Mouse (Mus musculus): ENCODE results near the gene Dbp. TPM values are rescaled to one million over a fixed set of nuclear protein-coding genes. Genes with fewer than 3 reads are reported as not detected.

Gene Dbp
- total and polyA plus RNA-seq, 3 experiments = 22.5 to 24.4 TPM; not detected in 1

DNA sequence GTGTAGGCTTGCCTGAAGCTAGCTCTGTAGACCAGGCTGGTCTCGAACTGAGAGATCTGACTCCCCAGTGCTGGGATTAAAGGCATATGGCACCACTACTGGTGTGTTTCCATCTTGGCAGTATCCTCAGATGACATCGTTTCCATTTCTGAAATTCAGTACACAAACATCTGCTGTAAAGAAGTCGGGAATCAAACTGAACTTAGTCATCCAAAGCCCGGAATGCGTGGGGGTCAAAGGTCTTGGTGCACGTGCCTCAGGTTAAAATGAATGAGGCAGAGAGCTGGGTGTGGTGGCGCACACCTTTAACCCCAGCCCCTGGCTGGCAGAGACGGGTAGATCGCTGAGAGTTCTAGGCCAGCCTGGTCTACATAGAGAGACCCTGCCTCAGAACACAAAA, 45.3 kb downstream of the Dbp start:
- H3K4me3 ChIP-seq (ENCODE audit: control insufficient read depth in 1 of 2, insufficient read depth in 1 of 2, low read depth in 2 of 2, low read length in 2 of 2) = no peak overlapping the region
- no peak for TF ChIP-seq NELFE (IDR thresholded peaks at IDR 0.05; ENCODE audit: low read depth, low read length)
- no peak for TF ChIP-seq RCOR1 (IDR thresholded peaks at IDR 0.05; ENCODE audit: low read depth, low read length)
- TF ChIP-seq MAX (IDR thresholded peaks at IDR 0.05; ENCODE audit: low read length) = no peak
- no peaks in the 10 kb centered on the region for H3K79me2 ChIP-seq (ENCODE audit: control insufficient read depth, insufficient read depth, low read length, poor library complexity)
- H3K27ac ChIP-seq (ENCODE audit: control insufficient read depth, low read depth, low read length) = no peak overlapping the region
- H3K27me3 ChIP-seq (ENCODE audit: control insufficient read depth in 1 of 2, insufficient read depth in 2 of 2, low read length in 2 of 2) = peaks cover 0 to 2% of the 10 kb centered on the region in 2 experiments; a peak in 1 of 4 replicates
- no peaks in the 10 kb centered on the region for H3K9me3 ChIP-seq (replicated peaks; ENCODE audit: insufficient read depth, low read length)
- H3K9ac ChIP-seq (ENCODE audit: control insufficient read depth, low read depth, low read length, poor library complexity, severe bottlenecking) = no peak overlapping the region
- no peaks in the 10 kb centered on the region for H3K36me3 ChIP-seq (ENCODE audit: control insufficient read depth in 1 of 2, insufficient read depth in 2 of 2, low read length in 2 of 2)
- DNase-seq (ENCODE audit: low read depth, low spot score) = no peak
- H3K4me1 ChIP-seq (ENCODE audit: control insufficient read depth in 1 of 2, insufficient read depth in 2 of 2, low read length in 2 of 2) = no peaks in the 10 kb centered on the region

DNA sequence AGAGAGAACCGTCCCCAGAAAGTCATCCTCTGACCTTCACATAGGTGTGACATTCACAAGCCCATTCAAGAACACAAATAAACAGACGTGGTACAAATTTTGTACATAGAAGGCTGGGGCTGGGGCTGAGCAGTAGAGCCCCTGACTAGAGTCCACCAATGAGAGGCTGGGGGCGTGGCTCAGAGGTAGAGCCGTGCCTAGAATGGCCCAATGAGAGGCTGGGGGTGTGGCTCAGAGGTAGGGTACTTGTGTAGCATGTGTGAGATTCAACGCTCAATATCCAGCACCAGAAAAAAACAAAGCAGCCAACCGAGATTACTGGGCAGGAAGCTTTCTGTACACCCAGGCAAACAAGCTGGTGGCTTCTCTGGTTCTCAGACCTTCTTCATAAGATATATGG, 50.8 kb downstream of the Dbp start:
- H3K36me3 ChIP-seq (ENCODE audit: control insufficient read depth in 1 of 2, insufficient read depth in 2 of 2, low read length in 2 of 2) = no peaks in the 10 kb centered on the region
- no peaks in the 10 kb centered on the region for H3K4me1 ChIP-seq (ENCODE audit: control insufficient read depth in 1 of 2, insufficient read depth in 2 of 2, low read length in 2 of 2)
- H3K27me3 ChIP-seq (ENCODE audit: control insufficient read depth in 1 of 2, insufficient read depth in 2 of 2, low read length in 2 of 2) = peaks cover 2 to 7% of the 10 kb centered on the region in 2 experiments; a peak in 3 of 4 replicates
- H3K4me3 ChIP-seq (ENCODE audit: control insufficient read depth in 1 of 2, insufficient read depth in 1 of 2, low read depth in 2 of 2, low read length in 2 of 2) = no peak overlapping the region
- no peaks in the 10 kb centered on the region for H3K79me2 ChIP-seq (ENCODE audit: control insufficient read depth, insufficient read depth, low read length, poor library complexity)
- no peak overlapping the region for H3K9ac ChIP-seq (ENCODE audit: control insufficient read depth, low read depth, low read length, poor library complexity, severe bottlenecking)
- H3K27ac ChIP-seq (ENCODE audit: control insufficient read depth, low read depth, low read length) = no peak overlapping the region
- DNase-seq (ENCODE audit: low read depth, low spot score) = peak; percentile 74
- TF ChIP-seq BHLHE40 (IDR thresholded peaks at IDR 0.05; ENCODE audit: borderline replicate concordance, low read depth, low read length) (no peak), CTCF (IDR thresholded peaks at IDR 0.05 in 2 of 3, conservative IDR thresholded peaks at IDR 0.05 in 1 of 3; ENCODE audit: control insufficient read depth in 1 of 3, insufficient read depth in 1 of 3, low read depth in 2 of 3, low read length in 3 of 3, poor library complexity in 1 of 3, severe bottlenecking in 1 of 3) (no peak), EP300 (IDR thresholded peaks at IDR 0.05; ENCODE audit: low read depth in 1 of 2, low read length in 2 of 2) (no peak), TBP (IDR thresholded peaks at IDR 0.05; ENCODE audit: low read depth, low read length) (no peak), CHD2 (IDR thresholded peaks at IDR 0.05; ENCODE audit: low read length) (no peak), UBTF (IDR thresholded peaks at IDR 0.05; ENCODE audit: borderline replicate concordance, insufficient read depth, low read depth, low read length) (no peak), SIN3A (IDR thresholded peaks at IDR 0.05; ENCODE audit: low read length) (no peak), E2F4 (IDR thresholded peaks at IDR 0.05; ENCODE audit: borderline replicate concordance, low read depth, low read length) (no peak), ZNF384 (IDR thresholded peaks at IDR 0.05; ENCODE audit: low read depth, low read length) (no peak), GATA1 (IDR thresholded peaks at IDR 0.05; ENCODE audit: low read depth, low read length) (no peak)
- H3K9me3 ChIP-seq (replicated peaks; ENCODE audit: insufficient read depth, low read length) = no peaks in the 10 kb centered on the region

GRCm38 (mm10) chr7:45759400-45759799, 54.5 kb downstream of the Dbp start:
- Histone ChIP-seq H3K4me1 (ENCODE audit: control insufficient read depth in 1 of 2, insufficient read depth in 2 of 2, low read length in 2 of 2) (no peaks in the 10 kb centered on the region), H3K27ac (ENCODE audit: control insufficient read depth, low read depth, low read length) (no peak overlapping the region), H3K27me3 (ENCODE audit: control insufficient read depth in 1 of 2, insufficient read depth in 2 of 2, low read length in 2 of 2) (peaks cover 0 to 7% of the 10 kb centered on the region in 2 experiments; a peak in 3 of 4 replicates), H3K36me3 (ENCODE audit: control insufficient read depth in 1 of 2, insufficient read depth in 2 of 2, low read length in 2 of 2) (no peaks in the 10 kb centered on the region), H3K9me3 (replicated peaks; ENCODE audit: insufficient read depth, low read length) (no peaks in the 10 kb centered on the region), H3K4me3 (ENCODE audit: control insufficient read depth in 1 of 2, insufficient read depth in 1 of 2, low read depth in 2 of 2, low read length in 2 of 2) (no peak overlapping the region), H3K79me2 (ENCODE audit: control insufficient read depth, insufficient read depth, low read length, poor library complexity) (no peaks in the 10 kb centered on the region), H3K9ac (ENCODE audit: control insufficient read depth, low read depth, low read length, poor library complexity, severe bottlenecking) (no peak overlapping the region)
- no peak for TF ChIP-seq MAZ (IDR thresholded peaks at IDR 0.05; ENCODE audit: low read depth, low read length)
- no peak for TF ChIP-seq ZKSCAN1 (IDR thresholded peaks at IDR 0.05; ENCODE audit: low read depth, low read length)
- TF ChIP-seq CHD2 (IDR thresholded peaks at IDR 0.05; ENCODE audit: low read length) = no peak
- TF ChIP-seq HCFC1 (IDR thresholded peaks at IDR 0.05; ENCODE audit: low read depth, low read length) = no peak
- no peak for DNase-seq (ENCODE audit: low read depth, low spot score)

Other genes starting within 250 kb of the Dbp start
Only the 30 nearest of the 34 such genes appear.
- gene Gm45808, start 218.3 kb upstream of the Dbp start, total RNA-seq (2012; rRNA removed) = not detected in 2 replicates
- gene Gm45808, start 218.3 kb upstream of the Dbp start, polyA plus RNA-seq (2012; ENCODE audit: insufficient read depth in 1 of 2, insufficient read length in 2 of 2, low read depth in 1 of 2, low replicate concordance in 2 of 2, missing spikeins in 1 of 2) = not detected
- 0.08 and 0.10 TPM in 2 replicates for gene Dhdh, start 216.3 kb upstream of the Dbp start, total RNA-seq (2012; rRNA removed)
- gene Dhdh, start 216.3 kb upstream of the Dbp start, polyA plus RNA-seq (2012; ENCODE audit: insufficient read depth in 1 of 2, insufficient read length in 2 of 2, low read depth in 1 of 2, low replicate concordance in 2 of 2, missing spikeins in 1 of 2) = 1 to 10 TPM in 1 of 2 experiments, not detected in 1; 1.6 TPM
- gene Nucb1, start 194.7 kb upstream of the Dbp start, total RNA-seq (2012; rRNA removed) = 196 and 224 TPM in 2 replicates
- gene Nucb1, start 194.7 kb upstream of the Dbp start, polyA plus RNA-seq (2012; ENCODE audit: insufficient read depth in 1 of 2, insufficient read length in 2 of 2, low read depth in 1 of 2, low replicate concordance in 2 of 2, missing spikeins in 1 of 2) = 100 to 1,000 TPM in 1 of 2 experiments, 10 to 100 TPM in 1; 92.3 to 343 TPM
- gene Ppp1r15a, start 178.8 kb upstream of the Dbp start, total RNA-seq (2012; rRNA removed) = 27.0 and 27.2 TPM in 2 replicates
- gene Ppp1r15a, start 178.8 kb upstream of the Dbp start, polyA plus RNA-seq (2012; ENCODE audit: insufficient read depth in 1 of 2, insufficient read length in 2 of 2, low read depth in 1 of 2, low replicate concordance in 2 of 2, missing spikeins in 1 of 2) = 10 to 100 TPM in 1 of 2 experiments, not detected in 1; 78.0 TPM
- gene Plekha4, start 178.8 kb upstream of the Dbp start, total RNA-seq (2012; rRNA removed) = 0.12 and 0.36 TPM in 2 replicates
- under 1 TPM in 1 of 2 experiments, not detected in 1; 0.65 TPM for gene Plekha4, start 178.8 kb upstream of the Dbp start, polyA plus RNA-seq (2012; ENCODE audit: insufficient read depth in 1 of 2, insufficient read length in 2 of 2, low read depth in 1 of 2, low replicate concordance in 2 of 2, missing spikeins in 1 of 2)
- 1.8 and 2.0 TPM in 2 replicates for gene Hsd17b14, start 150.2 kb upstream of the Dbp start, total RNA-seq (2012; rRNA removed)
- gene Hsd17b14, start 150.2 kb upstream of the Dbp start, polyA plus RNA-seq (2012; ENCODE audit: insufficient read depth in 1 of 2, insufficient read length in 2 of 2, low read depth in 1 of 2, low replicate concordance in 2 of 2, missing spikeins in 1 of 2) = 1 to 10 TPM in 1 of 2 experiments, not detected in 1; 9.3 TPM
- 47.4 and 49.4 TPM in 2 replicates for gene Bcat2, start 134.9 kb upstream of the Dbp start, total RNA-seq (2012; rRNA removed)
- 100 to 1,000 TPM in 1 of 2 experiments, not detected in 1; 140 TPM for gene Bcat2, start 134.9 kb upstream of the Dbp start, polyA plus RNA-seq (2012; ENCODE audit: insufficient read depth in 1 of 2, insufficient read length in 2 of 2, low read depth in 1 of 2, low replicate concordance in 2 of 2, missing spikeins in 1 of 2)
- gene Fgf21, start 89.6 kb upstream of the Dbp start, total RNA-seq (2012; rRNA removed) = not detected in 2 replicates
- not detected for gene Fgf21, start 89.6 kb upstream of the Dbp start, polyA plus RNA-seq (2012; ENCODE audit: insufficient read depth in 1 of 2, insufficient read length in 2 of 2, low read depth in 1 of 2, low replicate concordance in 2 of 2, missing spikeins in 1 of 2)
- gene Fut1, start 87.8 kb upstream of the Dbp start, total RNA-seq (2012; rRNA removed) = 0.07 TPM in 1 of 2 replicates, not detected in the other
- under 1 TPM in 1 of 2 experiments, not detected in 1; 0.04 TPM for gene Fut1, start 87.8 kb upstream of the Dbp start, polyA plus RNA-seq (2012; ENCODE audit: insufficient read depth in 1 of 2, insufficient read length in 2 of 2, low read depth in 1 of 2, low replicate concordance in 2 of 2, missing spikeins in 1 of 2)
- not detected in 2 replicates for gene Izumo1, start 83.3 kb upstream of the Dbp start, total RNA-seq (2012; rRNA removed)
- under 1 TPM in 1 of 2 experiments, not detected in 1; 0.04 TPM for gene Izumo1, start 83.3 kb upstream of the Dbp start, polyA plus RNA-seq (2012; ENCODE audit: insufficient read depth in 1 of 2, insufficient read length in 2 of 2, low read depth in 1 of 2, low replicate concordance in 2 of 2, missing spikeins in 1 of 2)
- 1.1 TPM in 2 replicates for gene Rasip1, start 77.6 kb upstream of the Dbp start, total RNA-seq (2012; rRNA removed)
- under 1 TPM in 1 of 2 experiments, not detected in 1; 0.65 TPM for gene Rasip1, start 77.6 kb upstream of the Dbp start, polyA plus RNA-seq (2012; ENCODE audit: insufficient read depth in 1 of 2, insufficient read length in 2 of 2, low read depth in 1 of 2, low replicate concordance in 2 of 2, missing spikeins in 1 of 2)
- not detected in 2 replicates for gene Mamstr, start 65.1 kb upstream of the Dbp start, total RNA-seq (2012; rRNA removed)
- gene Mamstr, start 65.1 kb upstream of the Dbp start, polyA plus RNA-seq (2012; ENCODE audit: insufficient read depth in 1 of 2, insufficient read length in 2 of 2, low read depth in 1 of 2, low replicate concordance in 2 of 2, missing spikeins in 1 of 2) = not detected
- gene Fut2, start 38.7 kb upstream of the Dbp start, total RNA-seq (2012; rRNA removed) = not detected in 2 replicates
- not detected for gene Fut2, start 38.7 kb upstream of the Dbp start, polyA plus RNA-seq (2012; ENCODE audit: insufficient read depth in 1 of 2, insufficient read length in 2 of 2, low read depth in 1 of 2, low replicate concordance in 2 of 2, missing spikeins in 1 of 2)
- not detected in 2 replicates for gene Ntn5, start 21.1 kb upstream of the Dbp start, total RNA-seq (2012; rRNA removed)
- gene Ntn5, start 21.1 kb upstream of the Dbp start, polyA plus RNA-seq (2012; ENCODE audit: insufficient read depth in 1 of 2, insufficient read length in 2 of 2, low read depth in 1 of 2, low replicate concordance in 2 of 2, missing spikeins in 1 of 2) = under 1 TPM in 1 of 2 experiments, not detected in 1; 0.13 TPM
- not detected in 2 replicates for gene Sec1, start 10.7 kb upstream of the Dbp start, total RNA-seq (2012; rRNA removed)
- gene Sec1, start 10.7 kb upstream of the Dbp start, polyA plus RNA-seq (2012; ENCODE audit: insufficient read depth in 1 of 2, insufficient read length in 2 of 2, low read depth in 1 of 2, low replicate concordance in 2 of 2, missing spikeins in 1 of 2) = not detected
- 0.29 and 0.77 TPM in 2 replicates for gene Car11, start 5.2 kb upstream of the Dbp start, total RNA-seq (2012; rRNA removed)
- 1 to 10 TPM in 1 of 2 experiments, not detected in 1; 1.5 TPM for gene Car11, start 5.2 kb upstream of the Dbp start, polyA plus RNA-seq (2012; ENCODE audit: insufficient read depth in 1 of 2, insufficient read length in 2 of 2, low read depth in 1 of 2, low replicate concordance in 2 of 2, missing spikeins in 1 of 2)
- 3,210 and 3,724 TPM in 2 replicates for gene Rpl18, start 10.4 kb downstream of the Dbp start, total RNA-seq (2012; rRNA removed)
- 1,000 to 10,000 TPM in 1 of 2 experiments, not detected in 1; 3,544 TPM for gene Rpl18, start 10.4 kb downstream of the Dbp start, polyA plus RNA-seq (2012; ENCODE audit: insufficient read depth in 1 of 2, insufficient read length in 2 of 2, low read depth in 1 of 2, low replicate concordance in 2 of 2, missing spikeins in 1 of 2)
- gene Sphk2, start 12.9 kb downstream of the Dbp start, total RNA-seq (2012; rRNA removed) = 18.3 and 21.0 TPM in 2 replicates
- gene Sphk2, start 12.9 kb downstream of the Dbp start, polyA plus RNA-seq (2012; ENCODE audit: insufficient read depth in 1 of 2, insufficient read length in 2 of 2, low read depth in 1 of 2, low replicate concordance in 2 of 2, missing spikeins in 1 of 2) = 10 to 100 TPM in 1 of 2 experiments, not detected in 1; 40.2 TPM
- gene Fam83e, start 16.1 kb downstream of the Dbp start, total RNA-seq (2012; rRNA removed) = 0.95 and 1.0 TPM in 2 replicates
- under 1 TPM in 1 of 2 experiments, not detected in 1; 0.43 TPM for gene Fam83e, start 16.1 kb downstream of the Dbp start, polyA plus RNA-seq (2012; ENCODE audit: insufficient read depth in 1 of 2, insufficient read length in 2 of 2, low read depth in 1 of 2, low replicate concordance in 2 of 2, missing spikeins in 1 of 2)
- gene Spaca4, start 20.7 kb downstream of the Dbp start, total RNA-seq (2012; rRNA removed) = not detected in 2 replicates
- under 1 TPM in 1 of 2 experiments, not detected in 1; 0.38 TPM for gene Spaca4, start 20.7 kb downstream of the Dbp start, polyA plus RNA-seq (2012; ENCODE audit: insufficient read depth in 1 of 2, insufficient read length in 2 of 2, low read depth in 1 of 2, low replicate concordance in 2 of 2, missing spikeins in 1 of 2)
- gene Lmtk3, start 78.7 kb downstream of the Dbp start, total RNA-seq (2012; rRNA removed) = 0.03 and 0.04 TPM in 2 replicates
- under 1 TPM in 1 of 2 experiments, not detected in 1; 0.40 TPM for gene Lmtk3, start 78.7 kb downstream of the Dbp start, polyA plus RNA-seq (2012; ENCODE audit: insufficient read depth in 1 of 2, insufficient read length in 2 of 2, low read depth in 1 of 2, low replicate concordance in 2 of 2, missing spikeins in 1 of 2)
- gene Sult2b1, start 79.6 kb downstream of the Dbp start, total RNA-seq (2012; rRNA removed) = 0.08 and 0.16 TPM in 2 replicates
- gene Sult2b1, start 79.6 kb downstream of the Dbp start, polyA plus RNA-seq (2012; ENCODE audit: insufficient read depth in 1 of 2, insufficient read length in 2 of 2, low read depth in 1 of 2, low replicate concordance in 2 of 2, missing spikeins in 1 of 2) = under 1 TPM in 1 of 2 experiments, not detected in 1; 0.47 TPM
- 42.6 and 52.9 TPM in 2 replicates for gene Cyth2, start 109.5 kb downstream of the Dbp start, total RNA-seq (2012; rRNA removed)
- 10 to 100 TPM in 1 of 2 experiments, not detected in 1; 92.2 TPM for gene Cyth2, start 109.5 kb downstream of the Dbp start, polyA plus RNA-seq (2012; ENCODE audit: insufficient read depth in 1 of 2, insufficient read length in 2 of 2, low read depth in 1 of 2, low replicate concordance in 2 of 2, missing spikeins in 1 of 2)
- gene Kcnj14, start 119.7 kb downstream of the Dbp start, total RNA-seq (2012; rRNA removed) = 0.39 and 0.46 TPM in 2 replicates
- gene Kcnj14, start 119.7 kb downstream of the Dbp start, polyA plus RNA-seq (2012; ENCODE audit: insufficient read depth in 1 of 2, insufficient read length in 2 of 2, low read depth in 1 of 2, low replicate concordance in 2 of 2, missing spikeins in 1 of 2) = 1 to 10 TPM in 1 of 2 experiments, not detected in 1; 1.3 TPM
- 132 and 173 TPM in 2 replicates for gene Grwd1, start 125.9 kb downstream of the Dbp start, total RNA-seq (2012; rRNA removed)
- gene Grwd1, start 125.9 kb downstream of the Dbp start, polyA plus RNA-seq (2012; ENCODE audit: insufficient read depth in 1 of 2, insufficient read length in 2 of 2, low read depth in 1 of 2, low replicate concordance in 2 of 2, missing spikeins in 1 of 2) = 100 to 1,000 TPM in 1 of 2 experiments, 10 to 100 TPM in 1; 82.2 to 108 TPM
- 33.2 and 42.3 TPM in 2 replicates for gene Kdelr1, start 167.7 kb downstream of the Dbp start, total RNA-seq (2012; rRNA removed)
- gene Kdelr1, start 167.7 kb downstream of the Dbp start, polyA plus RNA-seq (2012; ENCODE audit: insufficient read depth in 1 of 2, insufficient read length in 2 of 2, low read depth in 1 of 2, low replicate concordance in 2 of 2, missing spikeins in 1 of 2) = 10 to 100 TPM in 1 of 2 experiments, not detected in 1; 60.6 TPM
- gene Grin2d, start 173.3 kb downstream of the Dbp start, total RNA-seq (2012; rRNA removed) = 0.16 and 0.19 TPM in 2 replicates
- gene Grin2d, start 173.3 kb downstream of the Dbp start, polyA plus RNA-seq (2012; ENCODE audit: insufficient read depth in 1 of 2, insufficient read length in 2 of 2, low read depth in 1 of 2, low replicate concordance in 2 of 2, missing spikeins in 1 of 2) = under 1 TPM in 1 of 2 experiments, not detected in 1; 0.57 TPM
- 0.33 and 0.46 TPM in 2 replicates for gene Syngr4, start 191.6 kb downstream of the Dbp start, total RNA-seq (2012; rRNA removed)
- gene Syngr4, start 191.6 kb downstream of the Dbp start, polyA plus RNA-seq (2012; ENCODE audit: insufficient read depth in 1 of 2, insufficient read length in 2 of 2, low read depth in 1 of 2, low replicate concordance in 2 of 2, missing spikeins in 1 of 2) = 1 to 10 TPM in 1 of 2 experiments, not detected in 1; 1.1 TPM
- gene Tmem143, start 191.9 kb downstream of the Dbp start, total RNA-seq (2012; rRNA removed) = 10.1 and 10.7 TPM in 2 replicates
- 10 to 100 TPM in 1 of 2 experiments, not detected in 1; 20.1 TPM for gene Tmem143, start 191.9 kb downstream of the Dbp start, polyA plus RNA-seq (2012; ENCODE audit: insufficient read depth in 1 of 2, insufficient read length in 2 of 2, low read depth in 1 of 2, low replicate concordance in 2 of 2, missing spikeins in 1 of 2)
- gene Emp3, start 216.3 kb downstream of the Dbp start, total RNA-seq (2012; rRNA removed) = 65.1 and 75.0 TPM in 2 replicates
- 100 to 1,000 TPM in 1 of 2 experiments, not detected in 1; 111 TPM for gene Emp3, start 216.3 kb downstream of the Dbp start, polyA plus RNA-seq (2012; ENCODE audit: insufficient read depth in 1 of 2, insufficient read length in 2 of 2, low read depth in 1 of 2, low replicate concordance in 2 of 2, missing spikeins in 1 of 2)